Mouse (Mus musculus): ENCODE measurements at regions not wholly inside any gene's neighbourhood (a gene's known extent, or its start where the extent isn't known, plus 50 kb on each side); places are given as distances from the start of the nearest gene placed in this dataset.
A peak's percentile ranks its signal among the peaks of the same experiment; 100 is the strongest.

DNA sequence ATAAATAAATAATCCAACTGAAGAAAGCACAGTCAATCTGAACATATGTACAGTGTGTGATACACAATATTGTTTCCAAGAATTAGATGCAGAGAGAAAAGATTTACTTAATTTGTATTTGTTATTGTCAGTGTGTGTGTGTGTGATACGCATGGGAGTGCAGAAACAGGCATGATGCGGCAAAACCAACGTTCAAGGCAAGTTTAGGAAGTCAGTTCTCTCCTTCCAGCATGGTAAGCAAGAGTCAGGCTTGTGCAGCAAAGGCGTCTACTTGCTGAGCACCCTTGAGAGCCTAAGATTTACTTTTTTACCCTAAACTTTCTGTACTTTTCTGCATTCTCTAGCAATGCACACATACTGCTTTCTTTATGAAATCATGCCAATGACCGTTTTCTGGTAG, 102.7 kb upstream of the Sstr4 start:
- Histone ChIP-seq H3K27ac (replicated peaks; ENCODE audit: low read depth, low read length) (no peak overlapping the region), H3K4me1 (ENCODE audit: control insufficient read depth, insufficient read depth, insufficient read length, low read length) (no peaks in the 10 kb centered on the region), H3K4me3 (ENCODE audit: insufficient read depth, low read depth, low read length) (no peak overlapping the region)

DNA sequence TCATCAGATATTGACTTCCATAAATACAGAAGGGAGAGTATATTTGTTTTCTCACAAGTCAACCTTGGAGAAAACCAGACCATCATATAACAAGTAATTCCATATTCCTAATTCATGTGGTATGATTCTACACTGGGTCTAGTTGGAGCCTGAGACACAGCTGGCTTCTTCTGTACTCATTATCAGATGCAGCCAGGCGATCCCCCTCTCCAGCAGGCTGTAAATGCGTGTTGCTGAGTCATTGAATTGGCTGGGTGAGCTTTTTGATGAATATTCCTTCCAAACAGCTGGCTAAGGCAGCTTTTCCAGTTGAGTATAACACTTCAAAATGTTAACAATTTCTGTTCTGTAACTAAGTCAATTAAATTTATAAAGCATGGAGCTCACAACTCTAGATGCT, 102.2 kb upstream of the Sstr4 start:
- H3K27ac ChIP-seq (replicated peaks; ENCODE audit: low read depth, low read length), result no peak overlapping the region
- H3K4me1 ChIP-seq (ENCODE audit: control insufficient read depth, insufficient read depth, insufficient read length, low read length), result no peaks in the 10 kb centered on the region
- no peak overlapping the region for H3K4me3 ChIP-seq (ENCODE audit: insufficient read depth, low read depth, low read length)

DNA sequence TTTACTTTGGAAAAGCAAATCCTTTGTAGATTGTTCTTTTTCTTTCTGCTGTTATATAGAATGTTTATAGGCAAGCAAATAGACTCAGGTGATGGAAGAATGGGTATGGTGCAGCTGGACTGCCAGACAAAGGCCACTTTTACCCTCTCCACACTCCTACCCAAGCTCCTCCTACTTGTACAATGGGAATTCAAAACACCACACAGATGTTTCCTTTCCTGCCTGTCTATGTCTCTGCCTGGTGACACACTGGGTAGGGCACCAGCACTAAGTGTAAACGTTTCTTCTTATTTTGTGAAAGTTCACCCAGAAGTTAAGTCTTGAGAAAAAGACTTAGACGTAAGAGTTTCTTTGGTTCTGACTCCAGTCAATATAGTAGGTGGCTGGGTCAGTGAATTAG, 94.3 kb upstream of the Sstr4 start:
- H3K4me1 ChIP-seq (ENCODE audit: control insufficient read depth, insufficient read depth, insufficient read length, low read length), result no peaks in the 10 kb centered on the region
- H3K27ac ChIP-seq (replicated peaks; ENCODE audit: low read depth, low read length), result no peak overlapping the region
- H3K4me3 ChIP-seq (ENCODE audit: insufficient read depth, low read depth, low read length), result no peak overlapping the region

DNA sequence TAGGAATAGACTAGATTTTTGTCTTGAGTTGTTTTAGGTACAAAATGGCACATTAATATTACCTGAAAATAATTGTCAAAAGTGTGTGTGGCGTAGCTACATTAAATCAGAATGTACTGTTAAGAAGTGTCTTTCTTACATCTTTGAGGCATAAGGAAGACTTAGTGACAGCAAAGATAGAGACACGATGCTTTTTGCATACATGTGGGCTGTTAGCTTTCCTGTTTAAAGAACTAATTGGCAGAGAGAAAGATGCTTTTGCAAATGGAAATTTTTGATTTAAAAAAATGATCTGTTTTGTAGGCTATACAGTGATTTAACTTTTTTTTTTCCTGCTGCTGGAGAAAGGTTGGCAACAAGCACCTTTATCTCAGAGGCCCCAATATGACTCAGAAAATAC, 82.9 kb upstream of the Sstr4 start:
- Histone ChIP-seq H3K4me3 (ENCODE audit: insufficient read depth, low read depth, low read length) (no peak overlapping the region), H3K27ac (replicated peaks; ENCODE audit: low read depth, low read length) (no peak overlapping the region), H3K4me1 (ENCODE audit: control insufficient read depth, insufficient read depth, insufficient read length, low read length) (no peaks in the 10 kb centered on the region)

DNA sequence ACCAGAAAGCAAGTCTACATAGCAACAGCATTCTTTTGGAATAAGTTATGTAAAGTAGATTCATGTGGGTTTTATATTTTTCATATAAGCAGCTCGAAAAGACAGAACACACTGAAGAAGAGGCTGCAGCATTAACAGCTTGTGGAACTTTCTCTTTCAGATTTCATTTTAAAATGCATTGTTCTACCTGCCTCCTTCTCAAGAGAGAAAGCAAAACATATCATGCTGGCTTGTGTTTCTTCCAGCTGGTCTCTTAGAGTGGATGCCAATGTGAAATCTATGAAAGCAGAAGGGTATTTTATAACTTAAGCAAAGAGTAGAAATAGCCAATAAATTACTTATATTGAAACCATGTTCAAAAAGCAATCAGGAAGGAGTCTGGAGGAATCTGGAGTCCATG, 74.2 kb upstream of the Sstr4 start:
- no peak overlapping the region for H3K27ac ChIP-seq (replicated peaks; ENCODE audit: low read depth, low read length)
- no peak overlapping the region for H3K4me3 ChIP-seq (ENCODE audit: insufficient read depth, low read depth, low read length)
- no peaks in the 10 kb centered on the region for H3K4me1 ChIP-seq (ENCODE audit: control insufficient read depth, insufficient read depth, insufficient read length, low read length)

GRCm38 (mm10) chr2:148325362-148325761, 69.8 kb upstream of the Sstr4 start:
- Histone ChIP-seq H3K4me1 (ENCODE audit: control insufficient read depth, insufficient read depth, insufficient read length, low read length) (peaks cover 2% of the 10 kb centered on the region; the same call in 1 of the 2 replicates), H3K27ac (replicated peaks; ENCODE audit: low read depth, low read length) (no peak overlapping the region), H3K4me3 (ENCODE audit: insufficient read depth, low read depth, low read length) (no peak overlapping the region)

DNA sequence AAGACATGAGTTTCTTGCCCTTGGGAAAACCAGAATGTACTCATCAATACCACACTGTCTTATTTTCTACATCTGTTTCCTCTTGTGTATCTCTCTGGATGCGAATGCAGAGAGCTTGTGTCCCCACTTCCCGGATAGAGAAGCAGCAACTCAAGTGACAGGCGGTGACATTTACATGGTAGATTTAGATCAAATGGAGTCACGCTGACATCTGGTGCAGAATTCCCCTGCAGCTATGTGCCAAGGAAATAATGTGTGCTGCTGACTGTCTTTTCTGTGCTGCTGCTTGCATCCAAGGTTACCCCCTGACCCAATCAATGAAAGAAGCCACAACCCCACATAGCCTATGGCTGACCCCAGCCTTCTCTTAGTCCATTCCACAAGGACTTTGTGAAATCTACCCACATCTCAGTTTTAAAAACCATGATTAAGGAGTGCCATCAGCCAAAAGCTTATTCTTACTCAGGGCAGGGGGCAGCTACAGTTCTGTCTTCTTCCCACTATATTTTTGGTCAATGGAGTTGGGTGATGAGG, 69.2 kb upstream of the Sstr4 start:
- Histone ChIP-seq H3K4me1 (ENCODE audit: control insufficient read depth, insufficient read depth, insufficient read length, low read length) (peaks cover 4% of the 10 kb centered on the region; the same call in 1 of the 2 replicates), H3K27ac (replicated peaks; ENCODE audit: low read depth, low read length) (no peak overlapping the region), H3K4me3 (ENCODE audit: insufficient read depth, low read depth, low read length) (no peak overlapping the region)

DNA sequence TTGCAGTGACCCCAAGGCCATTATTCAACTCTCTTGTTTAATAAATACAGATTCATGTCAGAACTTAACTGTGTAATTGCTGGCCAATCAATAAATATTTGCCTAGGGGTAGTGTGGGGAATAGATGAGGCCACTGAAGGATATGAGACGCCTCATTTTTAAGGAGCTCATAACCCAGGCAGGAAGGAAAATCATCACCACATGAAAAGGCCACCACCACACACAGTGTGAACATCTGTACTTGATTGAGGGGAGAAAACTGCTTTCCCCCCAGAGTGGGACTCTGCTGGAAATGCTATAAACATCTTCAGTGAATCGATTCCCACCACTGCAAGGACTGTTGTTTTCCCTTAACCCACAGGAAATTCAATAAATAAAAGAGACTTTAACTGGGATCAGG, 68.7 kb upstream of the Sstr4 start:
- Histone ChIP-seq H3K27ac (replicated peaks; ENCODE audit: low read depth, low read length) (no peak overlapping the region), H3K4me1 (ENCODE audit: control insufficient read depth, insufficient read depth, insufficient read length, low read length) (peaks cover 4% of the 10 kb centered on the region; the same call in 1 of the 2 replicates), H3K4me3 (ENCODE audit: insufficient read depth, low read depth, low read length) (no peak overlapping the region)

- Histone ChIP-seq H3K4me3 (ENCODE audit: insufficient read depth, low read depth, low read length) (no peak overlapping the region), H3K4me1 (ENCODE audit: control insufficient read depth, insufficient read depth, insufficient read length, low read length) (peaks cover 4% of the 10 kb centered on the region; the same call in 1 of the 2 replicates), H3K27ac (replicated peaks; ENCODE audit: low read depth, low read length) (no peak overlapping the region)
Measured at GRCm38 (mm10) chr2:148327552-148327951, 67.6 kb upstream of the Sstr4 start.

DNA sequence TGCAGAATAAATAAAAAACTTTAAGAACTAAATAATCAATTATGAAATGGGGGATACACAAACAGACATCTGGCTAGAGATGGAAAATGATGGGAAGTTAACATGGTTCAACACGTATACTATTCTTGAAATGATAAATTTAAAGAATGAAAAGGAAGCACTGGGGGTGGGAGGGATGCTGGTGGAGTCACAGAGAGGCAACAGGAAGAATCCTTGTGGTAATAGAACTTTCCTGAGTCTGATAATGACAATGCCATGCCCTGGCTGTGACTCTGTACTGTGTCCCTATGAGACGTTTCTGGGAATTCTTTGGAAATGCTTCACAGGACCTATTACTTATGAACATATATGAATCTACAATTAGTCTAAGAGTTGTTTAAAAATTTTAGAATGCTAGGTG, 64.8 kb upstream of the Sstr4 start:
- Histone ChIP-seq H3K27ac (replicated peaks; ENCODE audit: low read depth, low read length) (no peak overlapping the region), H3K4me1 (ENCODE audit: control insufficient read depth, insufficient read depth, insufficient read length, low read length) (peaks cover 4% of the 10 kb centered on the region; the same call in 1 of the 2 replicates)

GRCm38 (mm10) chr2:148334555-148334954, 60.6 kb upstream of the Sstr4 start:
- no peak overlapping the region for H3K4me3 ChIP-seq (ENCODE audit: insufficient read depth, low read depth, low read length)
- peaks cover 5% of the 10 kb centered on the region; the same call in 1 of the 2 replicates for H3K4me1 ChIP-seq (ENCODE audit: control insufficient read depth, insufficient read depth, insufficient read length, low read length)
- no peak overlapping the region for H3K27ac ChIP-seq (replicated peaks; ENCODE audit: low read depth, low read length)

More for the DNA sequence above, 64.8 kb upstream of the Sstr4 start:
- H3K4me3 ChIP-seq (ENCODE audit: insufficient read depth, low read depth, low read length), result no peak overlapping the region

DNA sequence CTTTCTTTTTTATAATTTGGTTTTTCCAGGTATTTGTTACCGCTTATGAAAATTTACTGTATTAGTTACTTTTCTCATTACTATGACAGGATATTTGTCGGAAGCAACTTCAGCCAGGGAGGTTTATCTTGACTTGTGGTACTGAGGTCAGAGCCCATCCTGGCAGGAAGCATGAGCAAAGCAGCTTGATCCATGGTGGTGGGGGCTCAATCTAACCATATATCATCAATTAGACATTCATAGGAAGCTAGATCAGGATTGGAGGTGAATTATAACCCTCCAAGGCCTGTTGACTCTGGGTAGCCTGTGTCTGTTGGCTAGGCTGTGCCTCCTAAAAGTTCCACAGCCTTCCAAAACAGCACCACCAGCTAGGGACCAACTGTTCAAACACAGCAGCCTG, 58.5 kb upstream of the Sstr4 start:
- H3K4me3 ChIP-seq (ENCODE audit: insufficient read depth, low read depth, low read length), result no peak overlapping the region
- H3K4me1 ChIP-seq (ENCODE audit: control insufficient read depth, insufficient read depth, insufficient read length, low read length), result peaks cover 3% of the 10 kb centered on the region; the same call in 1 of the 2 replicates
- peak overlapping the region; percentile 20; the same call in 1 of the 2 replicates for H3K27ac ChIP-seq (replicated peaks; ENCODE audit: low read depth, low read length)

GRCm38 (mm10) chr2:148338308-148338768, 56.8 kb upstream of the Sstr4 start:
- H3K27ac ChIP-seq (replicated peaks; ENCODE audit: low read depth, low read length), result peak overlapping the region; percentile 74
- H3K4me1 ChIP-seq (ENCODE audit: control insufficient read depth, insufficient read depth, insufficient read length, low read length), result peaks cover 6% of the 10 kb centered on the region; the same call in 1 of the 2 replicates
- H3K4me3 ChIP-seq (ENCODE audit: insufficient read depth, low read depth, low read length), result no peak overlapping the region

DNA sequence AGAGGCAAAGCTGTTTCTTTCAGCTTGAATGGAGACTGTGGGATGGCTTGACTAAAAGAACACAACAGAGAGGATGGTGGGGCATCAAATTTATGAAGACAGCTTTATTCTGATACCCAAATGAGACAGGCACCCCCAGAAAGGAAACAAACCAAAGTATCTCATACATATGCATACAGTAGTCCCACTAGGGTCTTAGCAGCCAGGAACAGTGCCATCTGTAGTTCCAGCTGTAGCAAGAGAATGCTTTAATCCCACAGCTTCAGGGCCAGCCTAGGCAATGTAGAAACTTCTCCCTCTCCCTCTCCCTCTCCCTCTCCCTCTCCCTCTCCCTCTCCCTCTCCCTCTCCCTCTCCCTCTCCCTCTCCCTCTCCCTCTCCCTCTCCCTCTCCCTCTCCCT, 56.2 kb upstream of the Sstr4 start:
- Histone ChIP-seq H3K4me1 (ENCODE audit: control insufficient read depth, insufficient read depth, insufficient read length, low read length) (peaks cover 6% of the 10 kb centered on the region; the same call in 1 of the 2 replicates), H3K27ac (replicated peaks; ENCODE audit: low read depth, low read length) (peak overlapping the region; percentile 74), H3K4me3 (ENCODE audit: insufficient read depth, low read depth, low read length) (no peak overlapping the region)

- Histone ChIP-seq H3K4me3 (ENCODE audit: insufficient read depth, low read depth, low read length) (no peak overlapping the region), H3K4me1 (ENCODE audit: control insufficient read depth, insufficient read depth, insufficient read length, low read length) (peaks cover 11% of the 10 kb centered on the region; the same call in 1 of the 2 replicates), H3K27ac (replicated peaks; ENCODE audit: low read depth, low read length) (peak overlapping the region; percentile 60; the same call in 1 of the 2 replicates)
Measured at GRCm38 (mm10) chr2:148344193-148344592, 51.0 kb upstream of the Sstr4 start.

Data from brown adipose tissue, adult 24 weeks (tissue).